Mouse (Mus musculus) embryonic facial prominence, embryonic 13.5 days (tissue): ENCODE measurements around the gene Etfbkmt. TPM values are rescaled to one million over a fixed set of nuclear protein-coding genes. Genes with fewer than 3 reads are reported as not detected.
"Not testable (repeated sequence)": the region's sequence is repeated elsewhere in the genome, so short reads cannot be mapped to it uniquely, and the experiment has no call there.

Experiments
- ATAC-seq: fragments of 200-750 bp; cut with Nextera tagmentation; 2 replicates; pipeline ENCODE4 v1.8.0; 2017; ENCODE audit warnings: low read depth; ENCODE audit not compliant: insufficient number of reproducible peaks, insufficient read depth, low FRiP score, low TSS enrichment
- H3K27ac ChIP-seq: fragments of 300-500 bp; sonication (generic); 2 replicates; pipeline ENCODE4 v1.5.1; 2015; ENCODE audit warnings: moderate library complexity, mild to moderate bottlenecking, inconsistent platforms
- H3K27me3 ChIP-seq: fragments of 300-500 bp; sonication (generic); 2 replicates; pipeline ENCODE4 v1.6.1; 2015; ENCODE audit warnings: mild to moderate bottlenecking, inconsistent platforms
- H3K36me3 ChIP-seq: fragments of 300-500 bp; sonication (generic); 2 replicates; pipeline ENCODE4 v1.6.1; 2015; ENCODE audit warnings: mild to moderate bottlenecking, inconsistent platforms
- H3K4me1 ChIP-seq: fragments of 300-500 bp; sonication (generic); 2 replicates; pipeline ENCODE4 v1.6.1; 2015; ENCODE audit warnings: inconsistent platforms
- H3K4me2 ChIP-seq: fragments of 300-500 bp; sonication (generic); 2 replicates; pipeline ENCODE4 v1.6.1; 2015; ENCODE audit warnings: moderate library complexity, mild to moderate bottlenecking, inconsistent platforms
- H3K4me3 ChIP-seq: fragments of 300-500 bp; sonication (generic); 2 replicates; pipeline ENCODE4 v1.5.1; 2015; ENCODE audit warnings: mild to moderate bottlenecking, inconsistent platforms
- H3K9ac ChIP-seq: fragments of 300-500 bp; sonication (generic); 2 replicates; pipeline ENCODE4 v1.6.1; 2015; ENCODE audit warnings: mild to moderate bottlenecking, inconsistent platforms
- H3K9me3 ChIP-seq: fragments of 300-500 bp; sonication (generic); 2 replicates; pipeline ENCODE4 v1.6.1; 2016; ENCODE audit warnings: inconsistent platforms
- WGBS: fragments of 180-500 bp; shearing (Covaris S2); methylation state at CpG from one replicate; pipeline ENCODE4 v1.1.7; 2015; ENCODE audit warnings: mixed read lengths; 5-methylcytosine and 5-hydroxymethylcytosine counted together
- polyA plus RNA-seq: library from polyadenylated mRNA; unstranded; fragments of >200 nt; fragmentation: Nextera tagmentation; extraction: Ambion mirVana; gene quantifications from 2 replicates; pipeline ENCODE4 v1.2.1, GENCODE M21; 2015

Etfbkmt gene
- polyA plus RNA-seq, 1 experiment from 2014 or later: 13.7 TPM

DNA sequence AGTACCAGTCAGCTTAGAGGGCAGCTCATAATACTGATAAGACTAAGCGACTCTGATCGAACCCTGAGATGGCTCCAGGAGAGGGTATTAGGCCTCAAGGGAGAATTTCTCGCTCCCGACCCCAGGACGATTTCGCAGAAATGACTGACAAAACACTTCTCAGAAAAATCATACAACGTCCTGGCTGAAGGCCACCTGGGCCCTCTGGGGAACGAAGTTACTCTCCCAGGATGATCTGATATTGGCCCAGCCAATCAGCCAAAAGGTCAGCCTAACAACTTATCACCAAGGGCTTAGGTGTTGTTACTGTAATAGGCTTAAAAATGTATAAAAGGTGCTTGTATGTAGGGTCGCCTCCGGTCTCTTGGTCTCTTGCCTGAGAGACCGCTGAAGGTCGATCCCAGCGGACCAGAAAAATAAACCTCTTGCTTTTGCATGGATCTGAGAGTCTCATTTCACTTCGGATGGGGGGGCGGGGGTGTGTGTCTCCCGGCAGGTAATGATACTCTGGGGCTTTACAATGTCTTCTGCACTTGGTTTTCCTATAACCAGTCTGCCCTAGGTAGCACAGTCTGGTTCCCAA is 49.8 kb downstream of the Etfbkmt start:
- WGBS: 93% methylated on average over 16 of the region's 16 CpGs
- Histone ChIP-seq H3K9me3 (no peaks in the 10 kb centered on the region), H3K9ac (no peak overlapping the region), H3K4me2 (peak overlapping the region; percentile 64; the same call in 1 of the 2 replicates), H3K36me3 (peaks cover under 1% of the 10 kb centered on the region; the same call in 1 of the 2 replicates), H3K4me1 (peaks cover 12% of the 10 kb centered on the region), H3K27me3 (no peaks in the 10 kb centered on the region), H3K27ac (no peak overlapping the region), H3K4me3 (no peak overlapping the region)
- no peak for ATAC-seq

DNA sequence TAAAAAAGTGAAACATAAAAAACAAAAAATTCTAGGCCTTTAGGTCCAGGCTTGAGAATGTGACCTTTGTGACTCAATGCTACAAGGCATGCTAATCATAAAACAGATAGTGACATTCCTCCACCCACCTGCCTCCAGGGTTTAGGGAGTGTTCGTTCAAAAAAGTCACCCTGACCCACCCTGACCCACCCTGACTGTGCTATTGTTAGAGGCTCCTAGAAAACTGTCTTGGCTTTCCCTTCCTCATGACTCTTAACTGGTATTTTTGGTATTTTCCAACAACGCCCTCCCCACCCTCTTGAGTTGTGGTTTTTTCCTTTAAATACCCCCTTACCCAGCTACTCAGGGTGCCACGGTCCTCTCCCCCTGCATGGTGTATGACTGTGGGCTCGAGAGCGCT is 52.3 kb downstream of the Etfbkmt start:
- ATAC-seq, H3K9ac ChIP-seq, H3K4me1 ChIP-seq, H3K27ac ChIP-seq, H3K4me2 ChIP-seq, H3K4me3 ChIP-seq, H3K36me3 ChIP-seq, H3K27me3 ChIP-seq, H3K9me3 ChIP-seq: not testable (repeated sequence)
- 81% methylated on average over 5 of the region's 5 CpGs for WGBS

DNA sequence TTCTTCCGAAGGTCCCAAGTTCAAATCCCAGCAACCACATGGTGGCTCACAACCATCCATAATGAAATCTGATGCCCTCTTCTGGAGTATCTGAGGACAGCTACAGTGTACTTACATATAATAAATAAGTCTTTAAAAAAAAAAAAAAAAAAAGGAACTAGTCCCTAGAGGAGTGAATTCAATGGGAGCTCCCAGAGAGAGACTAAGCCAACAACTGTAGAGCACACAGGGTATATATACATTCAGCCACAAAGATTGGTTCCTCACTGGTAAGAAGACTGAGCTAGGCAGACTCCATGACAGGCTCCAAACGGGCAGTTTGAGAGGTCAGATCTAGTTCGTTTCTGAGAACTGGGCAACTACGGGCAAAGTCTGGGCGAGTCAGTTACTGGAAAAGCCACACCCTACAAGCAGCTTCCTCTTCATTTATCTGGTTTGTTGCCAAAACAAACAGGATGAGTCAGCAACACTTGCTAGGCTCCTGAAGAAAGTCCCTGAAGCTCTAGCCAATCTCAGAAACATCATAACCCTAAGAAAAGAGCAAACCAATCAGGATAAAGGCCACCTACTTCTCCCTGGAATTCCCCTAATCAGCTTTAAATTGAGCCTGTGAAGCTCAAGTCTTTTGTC is 53.7 kb downstream of the Etfbkmt start:
- H3K27me3 ChIP-seq: no peaks in the 10 kb centered on the region
- 64% methylated on average over 5 of the region's 5 CpGs for WGBS

DNA sequence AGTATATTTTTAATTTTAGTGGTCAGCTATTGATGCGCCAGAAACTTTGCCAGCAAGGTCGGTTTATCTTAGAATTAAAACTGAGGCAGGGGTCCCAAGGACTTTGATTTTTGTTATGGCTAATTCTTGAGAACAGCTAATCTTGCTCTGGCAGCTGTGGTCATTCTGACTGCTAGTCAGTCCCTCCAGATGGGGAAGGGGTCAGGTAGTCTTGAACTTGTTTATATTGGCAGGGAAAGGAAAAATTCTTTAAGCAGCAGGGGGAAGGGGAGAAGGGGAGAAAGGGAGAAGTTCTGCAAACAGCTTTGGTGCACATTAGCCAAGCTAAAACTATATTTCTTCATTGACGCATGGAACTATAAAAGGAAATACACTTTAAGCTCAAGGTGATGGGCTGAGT is 57.5 kb downstream of the Etfbkmt start:
- WGBS: 76% methylated on average over 3 of the region's 3 CpGs
- Histone ChIP-seq H3K27ac (no peak overlapping the region), H3K36me3 (no peaks in the 10 kb centered on the region), H3K4me1 (no peaks in the 10 kb centered on the region), H3K4me2 (no peak overlapping the region), H3K4me3 (no peak overlapping the region), H3K27me3 (no peaks in the 10 kb centered on the region), H3K9me3 (no peaks in the 10 kb centered on the region), H3K9ac (no peak overlapping the region)
- no peak for ATAC-seq

More for the DNA sequence above, 53.7 kb downstream of the Etfbkmt start:
- no peaks in the 10 kb centered on the region for H3K4me1 ChIP-seq
- no peak overlapping the region for H3K9ac ChIP-seq
- no peak overlapping the region; the same call in 1 of the 2 replicates for H3K27ac ChIP-seq
- H3K4me3 ChIP-seq: no peak overlapping the region
- ATAC-seq: no peak
- H3K4me2 ChIP-seq: no peak overlapping the region
- H3K9me3 ChIP-seq: no peaks in the 10 kb centered on the region
- no peaks in the 10 kb centered on the region for H3K36me3 ChIP-seq

DNA sequence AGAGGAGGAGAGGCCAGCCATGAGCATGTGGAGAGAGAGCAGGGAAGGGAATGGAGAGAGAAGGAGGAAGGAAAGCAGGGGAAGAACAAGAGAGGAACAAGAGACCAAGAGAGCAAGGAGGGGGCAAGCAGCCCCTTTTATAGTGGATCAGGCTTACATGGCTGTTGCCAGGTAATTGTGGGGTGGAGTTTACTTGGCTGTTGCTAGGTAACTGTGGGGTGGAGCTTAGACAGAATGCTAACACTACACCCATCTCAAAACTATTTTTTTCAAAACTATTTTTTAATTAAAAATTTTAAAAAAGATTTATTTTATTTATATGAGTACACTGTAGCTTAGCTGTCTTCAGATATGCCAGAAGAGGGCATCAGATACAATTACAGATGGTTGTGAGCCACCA is 58.9 kb downstream of the Etfbkmt start:
- Histone ChIP-seq H3K4me2 (no peak overlapping the region), H3K4me3 (no peak overlapping the region), H3K9ac (no peak overlapping the region), H3K27me3 (no peaks in the 10 kb centered on the region), H3K4me1 (no peaks in the 10 kb centered on the region), H3K36me3 (no peaks in the 10 kb centered on the region), H3K27ac (no peak overlapping the region), H3K9me3 (no peaks in the 10 kb centered on the region)
- no peak for ATAC-seq

Other genes with a start within 250 kb of the Etfbkmt start
- gene Caprin2, start 243.6 kb upstream of the Etfbkmt start, polyA plus RNA-seq: 15.9 and 16.6 TPM in 2 replicates
- 119 and 121 TPM in 2 replicates for gene Sinhcaf, start 193.4 kb upstream of the Etfbkmt start, polyA plus RNA-seq
- 7.4 and 7.7 TPM in 2 replicates for gene Dennd5b, start 38.2 kb upstream of the Etfbkmt start, polyA plus RNA-seq
- not detected in 2 replicates for gene Gm10203, start 9.7 kb upstream of the Etfbkmt start, polyA plus RNA-seq
- 34.9 and 36.0 TPM in 2 replicates for gene Amn1, start 48.9 kb downstream of the Etfbkmt start, polyA plus RNA-seq
- gene Resf1, start 169.6 kb downstream of the Etfbkmt start, polyA plus RNA-seq: 52.8 and 59.2 TPM in 2 replicates